Mouse (Mus musculus) testis, postnatal 14 days (tissue): ENCODE measurements around the gene Gm4779.
"Not testable (repeated sequence)": the region's sequence is repeated elsewhere in the genome, so short reads cannot be mapped to it uniquely, and the experiment has no call there.

Experiments
- DNase-seq: peaks from one replicate; pipeline ENCODE4 v3.0.0; 2021; ENCODE audit warnings: low spot score

Gene Gm4779

DNA sequence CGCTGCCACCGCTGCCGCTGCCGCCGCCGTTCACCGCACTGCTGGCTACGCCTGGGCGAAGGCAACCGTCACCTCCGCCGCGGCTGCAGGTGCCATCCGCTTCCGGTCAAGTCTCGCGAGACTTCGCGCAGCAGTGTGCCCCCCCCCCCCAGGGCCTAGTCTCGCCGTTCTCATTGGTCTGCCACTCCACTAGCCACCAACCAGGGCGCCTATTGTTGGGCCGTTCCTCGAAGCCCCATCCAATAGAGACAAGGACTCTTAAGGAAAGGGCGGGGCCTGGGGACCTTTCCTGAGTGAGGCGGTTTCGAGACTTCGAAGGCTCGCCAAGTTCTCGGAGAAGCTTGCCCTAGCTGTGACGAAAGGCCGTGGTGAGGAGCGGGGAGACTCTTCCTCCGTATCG lies at the start of gene Gm4779, which contains the start of gene 8030474K03Rik:
Gene Gm4779 (minus strand): TSS at position 82 of the 400 bp plus-strand sequence.
Gene 8030474K03Rik (plus strand): TSS at position 315 of the 400 bp plus-strand sequence.
- peak; percentile 91 for DNase-seq

DNA sequence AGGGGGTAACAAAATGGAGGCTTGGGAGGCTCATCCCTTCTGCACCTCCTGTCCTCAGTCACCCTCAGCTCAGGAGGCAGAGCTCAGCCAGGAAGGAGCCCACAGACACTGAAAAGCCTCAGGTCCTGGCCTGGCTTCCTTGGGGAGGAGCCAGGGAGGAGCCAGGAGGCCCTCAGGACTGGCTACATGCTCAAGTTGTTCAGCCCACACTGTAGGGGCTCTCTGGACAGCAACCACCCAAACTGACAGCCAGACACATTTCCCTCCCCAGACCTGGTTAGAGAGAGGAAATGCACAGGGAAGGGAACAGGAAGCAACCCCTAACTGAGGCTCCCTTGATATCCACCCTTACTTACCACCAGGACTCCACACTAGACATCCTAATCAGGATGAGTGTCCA lies 25.8 kb upstream of the Gm4779 start:
- DNase-seq, result not testable (repeated sequence)

- DNase-seq, result no peak
Observed at GRCm38 (mm10) chrX:101819163-101819562, 24.9 kb upstream of the Gm4779 start.

GRCm38 (mm10) chrX:101811750-101812149 lies 17.5 kb upstream of the Gm4779 start:
- DNase-seq, result no peak

GRCm38 (mm10) chrX:101805512-101805911 lies 11.3 kb upstream of the Gm4779 start:
- no peak for DNase-seq

DNA sequence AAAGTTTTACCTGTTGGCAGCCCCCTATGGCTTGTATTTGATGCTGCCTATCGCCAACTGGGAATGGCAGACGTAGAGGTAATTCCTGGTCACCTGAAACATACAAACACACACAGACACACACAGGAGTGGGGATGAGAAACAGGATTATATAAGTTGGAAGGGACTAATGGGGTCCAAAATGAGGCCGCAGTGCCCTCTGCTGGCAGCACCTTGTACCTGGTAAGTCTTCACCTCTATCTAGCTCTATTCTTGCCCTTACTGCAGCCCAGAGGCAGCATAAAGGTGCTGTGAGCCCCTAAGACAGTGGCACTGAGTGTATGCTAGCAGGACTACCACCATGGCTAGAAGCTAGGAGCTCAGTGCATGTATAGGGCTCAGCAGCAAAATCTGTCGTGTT lies 2.7 kb downstream of the Gm4779 start:
- no peak for DNase-seq

GRCm38 (mm10) chrX:101772035-101772434 lies 22.2 kb downstream of the Gm4779 start:
- DNase-seq, result peak; percentile 12

GRCm38 (mm10) chrX:101770307-101770706 lies 23.9 kb downstream of the Gm4779 start:
- no peak for DNase-seq

GRCm38 (mm10) chrX:101769478-101769877 lies 24.7 kb downstream of the Gm4779 start:
- no peak for DNase-seq

DNA sequence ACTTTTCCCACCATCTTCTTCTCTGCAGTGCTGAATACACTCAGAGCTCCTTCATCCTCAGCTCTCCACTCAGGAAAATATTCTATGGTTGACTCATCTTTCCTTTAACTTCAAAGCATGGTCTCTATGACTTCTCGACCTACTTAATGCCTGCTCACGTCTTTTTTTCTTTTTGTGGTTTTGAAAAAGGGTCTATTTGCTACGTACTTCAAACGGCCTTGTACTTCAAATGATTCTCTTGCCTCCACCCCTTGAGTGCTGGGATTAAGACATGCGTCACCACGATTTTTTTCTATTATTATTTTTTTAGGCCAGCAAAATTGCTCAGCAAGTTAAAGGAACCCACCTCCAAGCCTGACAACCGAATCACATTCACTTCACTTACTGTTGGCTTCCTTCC lies 26.9 kb downstream of the Gm4779 start:
- no peak for DNase-seq

DNA sequence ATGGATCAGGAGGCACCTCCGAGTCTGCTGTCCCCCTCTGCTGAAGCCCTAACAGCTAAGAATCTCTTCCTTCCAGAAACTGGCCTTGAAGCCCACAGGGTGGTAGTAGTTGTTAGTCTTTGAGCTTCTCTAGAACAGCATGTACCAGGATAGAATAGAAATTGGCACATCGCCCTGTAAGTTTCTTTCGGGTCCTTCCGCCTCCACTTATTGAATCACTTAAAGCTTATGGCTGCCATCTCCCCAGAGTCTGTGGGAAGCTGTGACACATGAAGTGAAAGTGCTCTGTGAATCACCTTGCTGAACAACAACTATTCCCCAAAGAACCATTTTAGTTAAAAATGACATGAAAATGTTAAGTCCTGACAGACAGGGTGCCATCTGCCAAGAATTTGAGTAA lies 29.1 kb downstream of the Gm4779 start:
- DNase-seq, result no peak

GRCm38 (mm10) chrX:101764621-101765020 lies 29.6 kb downstream of the Gm4779 start:
- no peak for DNase-seq

DNA sequence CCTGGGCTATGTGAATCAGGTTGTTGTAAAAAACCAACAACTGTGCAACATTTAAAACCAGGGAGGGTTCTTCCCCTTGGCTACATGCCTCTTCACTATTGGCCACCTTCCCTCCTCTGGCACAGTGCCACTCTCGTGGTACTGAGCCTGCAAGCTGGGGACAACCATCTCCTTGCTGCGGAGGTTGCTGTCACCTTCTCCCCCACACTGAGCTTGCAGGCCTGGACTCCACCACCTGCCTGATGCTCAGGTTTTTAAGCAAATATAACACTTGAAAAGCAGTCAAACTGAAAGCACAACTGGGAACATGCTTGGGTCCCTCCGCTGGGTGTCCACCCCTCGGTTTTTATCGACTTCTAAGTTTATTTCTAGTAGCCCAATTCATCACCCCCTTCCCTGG lies 39.7 kb downstream of the Gm4779 start:
- no peak for DNase-seq

DNA sequence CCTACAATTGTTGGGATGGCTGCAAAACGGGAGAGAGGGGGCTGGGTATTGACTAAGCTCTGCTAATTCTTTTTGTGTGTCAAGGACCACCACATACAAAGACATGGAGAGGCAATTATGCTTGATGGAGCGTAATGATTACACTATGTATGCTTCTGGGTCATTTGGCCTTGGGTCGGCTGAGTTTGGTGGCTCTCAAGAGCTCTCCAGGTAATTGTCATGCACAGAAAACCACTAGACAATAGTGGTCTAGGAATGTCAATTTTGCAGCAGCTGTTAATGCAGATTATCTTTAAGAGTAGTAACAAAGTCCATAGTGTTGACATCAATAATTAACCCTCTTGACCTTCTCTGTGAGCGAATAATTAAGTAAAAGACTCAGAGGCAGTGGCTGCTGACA lies 44.1 kb downstream of the Gm4779 start:
- DNase-seq, result no peak

DNA sequence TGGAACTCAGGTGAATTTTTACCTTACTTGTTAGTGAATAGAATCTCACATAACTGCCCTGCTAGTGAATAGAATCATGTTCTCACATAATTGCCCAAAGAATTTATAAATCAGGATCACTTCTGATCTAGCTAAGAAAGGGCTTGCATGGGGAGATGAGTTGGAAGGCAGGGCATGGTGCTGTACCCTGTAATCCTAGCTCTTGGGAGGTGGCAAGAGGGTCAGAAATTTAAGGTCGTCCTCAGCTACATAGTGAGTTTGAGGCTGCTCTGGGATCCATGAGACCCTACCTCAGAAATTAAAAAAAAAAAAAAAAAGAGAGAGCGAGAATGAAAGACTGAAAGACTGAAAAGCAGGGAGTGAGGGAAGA lies 53.2 kb downstream of the Gm4779 start:
- no peak for DNase-seq

DNA sequence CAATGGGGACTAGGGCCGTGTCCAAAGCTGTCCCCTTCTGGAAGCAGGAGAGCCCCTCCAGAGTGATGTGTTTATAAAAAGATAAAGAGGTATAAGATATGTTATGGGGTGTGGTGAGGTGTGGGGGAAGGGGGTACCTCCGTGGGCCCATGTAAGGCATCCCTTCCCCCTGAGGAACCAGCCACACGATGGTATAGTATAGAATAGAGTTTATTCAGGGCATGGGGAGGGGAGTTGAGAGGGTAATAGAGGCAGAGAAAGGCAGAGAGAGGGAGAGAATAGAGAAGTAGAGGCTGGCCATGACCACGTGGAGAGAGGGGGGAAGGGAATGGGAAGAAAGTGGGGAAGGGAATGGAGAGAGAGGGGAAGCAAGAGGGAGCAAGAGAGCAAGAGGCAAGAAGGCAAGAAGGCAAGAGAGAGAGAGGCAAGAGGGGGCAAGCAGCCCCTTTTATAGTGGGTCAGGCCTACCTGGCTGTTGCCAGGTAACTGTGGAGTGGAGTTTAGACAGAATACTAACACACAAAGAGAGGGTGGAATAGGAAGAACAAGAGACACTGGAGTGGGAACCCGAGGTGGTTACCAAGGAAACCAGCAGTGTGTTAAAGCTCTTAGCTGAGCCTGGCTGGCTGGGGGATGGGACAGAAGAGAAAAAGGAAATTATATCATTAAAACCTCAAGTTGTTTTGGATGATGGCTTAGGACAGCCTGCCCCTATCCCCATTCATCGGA lies 53.7 kb downstream of the Gm4779 start:
- DNase-seq, result no peak
